ENCODE assay signal across 7 mouse cellular contexts in the genomic region with DNA sequence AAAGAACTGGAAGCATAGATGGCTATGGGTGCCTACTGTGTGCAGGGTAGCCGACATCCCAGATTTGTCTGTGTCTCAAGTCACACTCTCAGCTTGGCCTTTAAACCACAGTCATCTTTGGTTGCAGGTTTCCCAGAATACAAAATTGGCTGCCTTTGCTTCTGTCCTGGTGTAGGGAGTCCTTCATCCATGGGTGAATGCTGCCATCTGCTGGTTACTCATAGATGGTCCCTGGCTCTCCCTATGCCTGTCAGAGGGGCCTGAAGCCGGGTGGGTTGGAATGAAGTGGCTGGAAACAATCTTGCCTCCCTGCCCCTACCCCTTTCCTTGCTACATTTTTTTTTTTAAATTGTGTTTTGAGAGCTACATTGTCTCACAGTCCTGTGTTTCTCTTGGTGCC. TPM values are rescaled to one million over a fixed set of nuclear protein-coding genes. Genes with fewer than 3 reads are reported as not detected.
DNase-seq lines count a peak whose midpoint lies in the region; ATAC-seq lines count a peak whose summit lies in the region.

No protein-coding gene starts in this region.

- WGBS in limb, embryonic 11.5 days = 35% methylated on average over 2 of the region's 2 CpGs
- 31% methylated on average over 2 of the region's 2 CpGs for WGBS in midbrain, embryonic 15.5 days

- H3K4me3 ChIP-seq in limb, embryonic 11.5 days (ENCODE audit: low read depth, low read length) = no peak overlapping the region
- no peak overlapping the region for H3K4me3 ChIP-seq in midbrain, embryonic 15.5 days

- peaks cover 2% of the 10 kb centered on the region; the same call in 1 of the 2 replicates for H3K4me1 ChIP-seq in limb, embryonic 11.5 days (ENCODE audit: control insufficient read depth, insufficient read depth, low read length)
- H3K4me1 ChIP-seq in midbrain, embryonic 15.5 days = peaks cover 2% of the 10 kb centered on the region; the same call in 1 of the 2 replicates

- H3K27me3 ChIP-seq in limb, embryonic 11.5 days (ENCODE audit: control insufficient read depth, insufficient read depth, low read length) = no peaks in the 10 kb centered on the region
- H3K27me3 ChIP-seq in midbrain, embryonic 15.5 days (replicated peaks) = no peaks in the 10 kb centered on the region

- no peaks in the 10 kb centered on the region for H3K36me3 ChIP-seq in limb, embryonic 11.5 days (ENCODE audit: control insufficient read depth, insufficient read depth, low read length)
- no peaks in the 10 kb centered on the region for H3K36me3 ChIP-seq in midbrain, embryonic 15.5 days (replicated peaks)

- peak; percentile 75; the same call in 1 of the 2 replicates for ATAC-seq in limb, embryonic 11.5 days (ENCODE audit: insufficient number of reproducible peaks, low FRiP score, low TSS enrichment, low read depth)
- ATAC-seq in midbrain, embryonic 15.5 days (replicated peaks) = peak; percentile 98

- H3K9me3 ChIP-seq in limb, embryonic 11.5 days (ENCODE audit: control insufficient read depth, low read length) = no peaks in the 10 kb centered on the region
- no peaks in the 10 kb centered on the region for H3K9me3 ChIP-seq in midbrain, embryonic 15.5 days

- no peak overlapping the region for H3K9ac ChIP-seq in limb, embryonic 11.5 days (ENCODE audit: low read length)
- no peak overlapping the region for H3K9ac ChIP-seq in midbrain, embryonic 15.5 days

- no peak overlapping the region for H3K27ac ChIP-seq in limb, embryonic 11.5 days (replicated peaks; ENCODE audit: low read depth, low read length)
- no peak overlapping the region for H3K27ac ChIP-seq in midbrain, embryonic 15.5 days

- H3K4me2 ChIP-seq in limb, embryonic 11.5 days (ENCODE audit: low read depth, severe bottlenecking) = no peak overlapping the region
- no peak overlapping the region for H3K4me2 ChIP-seq in midbrain, embryonic 15.5 days

- DNase-seq in adrenal gland, postnatal 14 days = peak; percentile 88
- peak; percentile 85 for DNase-seq in embryo, embryonic 10.5 days (ENCODE audit: low spot score)
- DNase-seq in gastrocnemius, postnatal 25 days = peak; percentile 70
- peak; percentile 82 for DNase-seq in kidney, adult 18-20 months
- peak; percentile 83 for DNase-seq in limb, embryonic 11.5 days (ENCODE audit: low spot score)
- peak; percentile 15 to 53 for DNase-seq in spleen, postnatal 14 days (ENCODE audit: low spot score in 2 of 2)

RNA-seq across cellular contexts. Expression of a gene that starts 20.0 kb away (rescaled TPM):
- total RNA-seq in adrenal gland, postnatal 14 days (2021) = 0.30 TPM in 2 replicates
- total RNA-seq in gastrocnemius, postnatal 25 days (2021) = not detected
- 0.17 and 0.51 TPM in 2 replicates for polyA plus RNA-seq in limb, embryonic 11.5 days (2014; fragmentation: Nextera tagmentation; extraction: Ambion mirVana)
- 0.74 and 0.87 TPM in 2 replicates for polyA plus RNA-seq in midbrain, embryonic 15.5 days (2015; fragmentation: Nextera tagmentation; extraction: Ambion mirVana)

Comparison
In these comparisons a context has a peak if more than half of its experiments do, and no peak if none do; other contexts are left out.
1. DNase-seq: peak in every context shown above with its lines; median percentile 88 in adrenal gland, postnatal 14 days; 85 in embryo, embryonic 10.5 days; 83 in limb, embryonic 11.5 days; 82 in kidney, adult 18-20 months; 70 in gastrocnemius, postnatal 25 days; 34 in spleen, postnatal 14 days.